Mouse (Mus musculus) left cerebral cortex, adult 2 months (tissue): Measurements from ENCODE around the gene Kdm5a. TPM values are rescaled to one million over a fixed set of nuclear protein-coding genes. Genes with fewer than 3 reads are reported as not detected.

ENCODE experiments used
- DNase-seq, 2 experiments: peaks; one replicate each; pipeline ENCODE4 v3.0.0; 2021 to 2022; ENCODE audit warnings: low spot score in 2 of 2, mixed read lengths in 1 of 2; ENCODE audit errors: extremely low spot score in 1 of 2
- H3K27ac ChIP-seq: fragments of 200-600 bp; 2 replicates; pipeline ENCODE4 v1.8.1; 2022
- H3K4me3 ChIP-seq: fragments of 200-600 bp; 2 replicates; pipeline ENCODE4 v1.8.1; 2022
- CTCF ChIP-seq: fragments of 200-600 bp; IDR thresholded peaks from 2 replicates; pipeline ENCODE4 v1.8.1; 2022; ENCODE audit warnings: antibody characterized with exemption, mild to moderate bottlenecking, moderate library complexity
- intact Hi-C: fragments of 180-260 bp; cut with DNase I; formaldehyde crosslinking; loops from one replicate; pipeline ENCODE4 v1.15.1; 2025
- total RNA-seq, 2 experiments: library from RNA; stranded (reverse); gene quantifications; 2 replicates each; pipeline ENCODE4 v1.2.3; 2021

Gene Kdm5a
- total RNA-seq, 2 experiments from 2014 or later = 45.1 to 46.4 TPM

GRCm38 (mm10) chr6:120465393-120465792 is 101.5 kb downstream of the Kdm5a start:
- intact Hi-C loops = no loop called here
- Histone ChIP-seq H3K27ac (no peak overlapping the region), H3K4me3 (no peak overlapping the region)
- DNase-seq = no peak
- no peak for TF ChIP-seq CTCF

- no peak overlapping the region for H3K27ac ChIP-seq
- DNase-seq = no peak
- no peak; the same call in 1 of the 2 replicates for TF ChIP-seq CTCF
- intact Hi-C loops = no loop called here
- H3K4me3 ChIP-seq = no peak overlapping the region
These were observed 102.8 kb downstream of the Kdm5a start for GRCm38 (mm10) chr6:120466609-120467329.

GRCm38 (mm10) chr6:120468259-120468658 is 104.3 kb downstream of the Kdm5a start:
- intact Hi-C loops = no loop called here
- no peak for DNase-seq
- Histone ChIP-seq H3K27ac (no peak overlapping the region), H3K4me3 (no peak overlapping the region)
- TF ChIP-seq CTCF = no peak

GRCm38 (mm10) chr6:120469268-120469667 is 105.3 kb downstream of the Kdm5a start:
- intact Hi-C loops = no loop called here
- H3K4me3 ChIP-seq = no peak overlapping the region
- TF ChIP-seq CTCF = peak; percentile 20
- no peak overlapping the region for H3K27ac ChIP-seq
- DNase-seq = no peak

- DNase-seq = no peak
- Histone ChIP-seq H3K4me3 (no peak overlapping the region), H3K27ac (no peak overlapping the region)
- no peak for TF ChIP-seq CTCF
- intact Hi-C loops = no loop called here
These were observed 105.8 kb downstream of the Kdm5a start for GRCm38 (mm10) chr6:120469770-120470169.

- H3K4me3 ChIP-seq = no peak overlapping the region
- DNase-seq = no peak
- H3K27ac ChIP-seq = peak overlapping the region; percentile 28; the same call in 1 of the 2 replicates
- intact Hi-C loops = no loop called here
- no peak for TF ChIP-seq CTCF
These were observed 106.7 kb downstream of the Kdm5a start for GRCm38 (mm10) chr6:120470666-120471065.

- intact Hi-C loops = no loop called here
- no peak for TF ChIP-seq CTCF
- H3K27ac ChIP-seq = peak overlapping the region; percentile 61
- H3K4me3 ChIP-seq = no peak overlapping the region
- DNase-seq = peak in 1 of 2 experiments; percentile 36
These were observed 108.1 kb downstream of the Kdm5a start for GRCm38 (mm10) chr6:120471991-120472441.

- intact Hi-C loops = no loop called here
- Histone ChIP-seq H3K27ac (peak overlapping the region; percentile 61; the same call in 1 of the 2 replicates), H3K4me3 (no peak overlapping the region)
- no peak for DNase-seq
- TF ChIP-seq CTCF = no peak
These were observed 108.7 kb downstream of the Kdm5a start for GRCm38 (mm10) chr6:120472455-120473140.

GRCm38 (mm10) chr6:120473427-120473826 is 109.5 kb downstream of the Kdm5a start:
- Histone ChIP-seq H3K4me3 (no peak overlapping the region), H3K27ac (no peak overlapping the region)
- intact Hi-C loops = no loop called here

GRCm38 (mm10) chr6:120475288-120475687 is 111.4 kb downstream of the Kdm5a start:
- H3K27ac ChIP-seq = no peak overlapping the region
- no peak for TF ChIP-seq CTCF
- intact Hi-C loops = no loop called here
- no peak overlapping the region for H3K4me3 ChIP-seq
- no peak for DNase-seq

More at GRCm38 (mm10) chr6:120473427-120473826, 109.5 kb downstream of the Kdm5a start:
- DNase-seq = no peak
- TF ChIP-seq CTCF = no peak

- TF ChIP-seq CTCF = no peak
- intact Hi-C loops = no loop called here
- no peak overlapping the region for H3K4me3 ChIP-seq
- no peak for DNase-seq
- peak overlapping the region; percentile 85 for H3K27ac ChIP-seq
These were observed 115.4 kb downstream of the Kdm5a start for GRCm38 (mm10) chr6:120479302-120479701.

- no peak for TF ChIP-seq CTCF
- intact Hi-C loops = loop anchor here (1.0 to 5.0 kb wide), 2 partner anchors 24 to 38 kb away; no protein-coding TSS in a partner anchor
- Histone ChIP-seq H3K27ac (peak overlapping the region; percentile 85), H3K4me3 (no peak overlapping the region)
- DNase-seq = no peak
These were observed 116.4 kb downstream of the Kdm5a start for GRCm38 (mm10) chr6:120480361-120480760.
